Mouse (Mus musculus) midbrain, embryonic 16.5 days (tissue): Measurements from ENCODE around the gene Kif24. TPM values are rescaled to one million over a fixed set of nuclear protein-coding genes. Genes with fewer than 3 reads are reported as not detected.

Experiments
- polyA plus RNA-seq: library from polyadenylated mRNA; unstranded; fragments of >200 nt; fragmentation: Nextera tagmentation; extraction: Ambion mirVana; gene quantifications from 2 replicates; pipeline ENCODE4 v1.2.1, GENCODE M21; 2015

Gene Kif24
- polyA plus RNA-seq, 1 experiment from 2014 or later: 2.5 TPM

Other genes with a start within 250 kb of the Kif24 start
- 56.4 and 57.6 TPM in 2 replicates for gene Ubap2, start 189.7 kb downstream of the Kif24 start, polyA plus RNA-seq
- gene Dcaf12, start 150.0 kb downstream of the Kif24 start, polyA plus RNA-seq: 76.6 and 83.6 TPM in 2 replicates
- gene Ubap1, start 115.9 kb downstream of the Kif24 start, polyA plus RNA-seq: 64.4 and 69.0 TPM in 2 replicates
- gene Nudt2, start 264 bp upstream of the Kif24 start, polyA plus RNA-seq: 70.6 and 80.8 TPM in 2 replicates
- gene AI464131, start 38.2 kb upstream of the Kif24 start, polyA plus RNA-seq: 7.4 and 11.6 TPM in 2 replicates
- gene 1110017D15Rik, start 52.4 kb upstream of the Kif24 start, polyA plus RNA-seq: 15.1 and 18.5 TPM in 2 replicates
- 16.4 and 21.7 TPM in 2 replicates for gene Fam219a, start 104.7 kb upstream of the Kif24 start, polyA plus RNA-seq
- 1.4 and 2.6 TPM in 2 replicates for gene Dnaic1, start 104.9 kb upstream of the Kif24 start, polyA plus RNA-seq
- 103 and 120 TPM in 2 replicates for gene Enho, start 175.4 kb upstream of the Kif24 start, polyA plus RNA-seq
- gene Cntfr, start 232.2 kb upstream of the Kif24 start, polyA plus RNA-seq: 28.1 and 28.3 TPM in 2 replicates
- gene Il11ra1, start 235.1 kb upstream of the Kif24 start, polyA plus RNA-seq: 31.5 and 36.3 TPM in 2 replicates
- 52.3 and 52.4 TPM in 2 replicates for gene Rpp25l, start 248.6 kb upstream of the Kif24 start, polyA plus RNA-seq